Mouse (Mus musculus) cerebellum, adult 2 months (tissue): ENCODE results near the gene Ttc12. TPM values are rescaled to one million over a fixed set of nuclear protein-coding genes. Genes with fewer than 3 reads are reported as not detected.

Experiments
- DNase-seq, 2 experiments: peaks; one replicate each; pipeline ENCODE4 v3.0.0; 2021
- H3K27ac ChIP-seq: fragments of 200-500 bp; 2 replicates; pipeline ENCODE4 v1.5.1; 2012; ENCODE audit warnings: low read length, control low read depth, inconsistent platforms; ENCODE audit not compliant: insufficient read depth
- H3K27me3 ChIP-seq: fragments of 200-500 bp; 2 replicates; pipeline ENCODE4 v1.6.1; 2012; ENCODE audit warnings: inconsistent platforms, mild to moderate bottlenecking, low read length, moderate library complexity; ENCODE audit not compliant: control insufficient read depth, insufficient read depth
- H3K4me1 ChIP-seq: fragments of 200-500 bp; 2 replicates; pipeline ENCODE4 v1.6.1; 2011; ENCODE audit warnings: low read length; ENCODE audit not compliant: control insufficient read depth, insufficient read depth
- H3K4me3 ChIP-seq: fragments of 200-500 bp; replicated peaks from 2 replicates; pipeline ENCODE3; 2011; ENCODE audit warnings: mild to moderate bottlenecking, low read depth, low read length, control low read depth; ENCODE audit not compliant: insufficient read depth
- CTCF ChIP-seq: fragments of 200-500 bp; IDR thresholded peaks from 2 replicates; pipeline ENCODE4 v1.5.1; 2011; ENCODE audit warnings: low read depth, mild to moderate bottlenecking, control low read depth, low read length, moderate library complexity, borderline replicate concordance; ENCODE audit not compliant: insufficient read depth
- POLR2A ChIP-seq: fragments of 200-500 bp; IDR thresholded peaks from 2 replicates; pipeline ENCODE4 v1.6.1; 2011; ENCODE audit warnings: low read length, control low read depth, borderline replicate concordance; ENCODE audit not compliant: insufficient read depth
- whole genome bisulfite sequencing: fragments of 180-500 bp; shearing (Covaris S2); methylation state at CpG from one replicate; pipeline ENCODE4 v1.1.7; 2018; 5-methylcytosine and 5-hydroxymethylcytosine counted together
- polyA plus RNA-seq: library from polyadenylated mRNA; depleted of rRNA; stranded (reverse); fragments of >200 nt; gene quantifications from 2 replicates; pipeline ENCODE4 v1.2.3, GENCODE M21; 2012

The Ttc12 gene
- polyA plus RNA-seq, 1 experiment: 3.3 TPM

DNA sequence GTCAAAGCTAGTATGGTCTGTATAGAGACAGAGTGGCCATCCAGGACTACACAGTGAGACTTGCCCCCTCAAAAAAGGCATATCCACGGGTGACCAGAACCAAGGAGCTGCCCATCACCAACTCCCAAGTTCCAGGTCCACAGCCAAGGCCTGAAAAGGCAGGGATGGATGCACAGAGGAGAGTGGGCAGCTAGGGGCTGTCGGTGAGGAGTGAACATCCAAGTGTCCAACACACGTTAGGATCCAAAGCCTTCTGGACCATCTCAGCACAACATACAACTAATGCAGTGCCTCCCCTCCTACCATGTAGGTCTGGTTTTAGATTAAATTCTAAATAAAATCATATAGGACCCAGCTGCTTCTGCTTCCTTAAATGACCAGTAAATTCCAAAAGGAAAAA is 29.9 kb downstream of the Ttc12 start:
- TF ChIP-seq CTCF (no peak), POLR2A (no peak)
- H3K4me3 ChIP-seq: no peak overlapping the region
- no peaks in the 10 kb centered on the region for H3K27me3 ChIP-seq
- no peak overlapping the region for H3K27ac ChIP-seq
- H3K4me1 ChIP-seq: no peaks in the 10 kb centered on the region
- WGBS: 88% methylated on average over 3 of the region's 3 CpGs
- DNase-seq: no peak

DNA sequence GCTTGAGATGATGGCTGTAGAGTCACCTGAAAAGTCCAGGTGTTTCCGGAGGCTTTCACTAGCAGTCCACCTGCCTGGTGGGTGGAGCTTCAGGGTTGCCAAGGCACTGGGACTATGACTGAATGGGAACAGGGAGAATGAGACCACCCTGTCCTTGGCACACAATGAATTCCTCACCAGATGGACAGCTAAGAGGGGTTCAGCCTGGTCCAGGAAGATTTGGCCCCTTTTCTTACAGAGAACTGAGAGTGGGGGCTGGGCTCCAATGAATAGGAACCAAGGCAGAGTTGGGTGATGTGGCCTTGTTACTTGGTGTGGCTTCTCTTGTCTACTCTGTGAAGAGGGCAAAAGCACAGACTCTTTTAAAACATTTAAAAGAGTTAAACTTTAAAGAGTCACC is 33.6 kb downstream of the Ttc12 start:
- TF ChIP-seq CTCF: no peak
- no peak for TF ChIP-seq POLR2A

DNA sequence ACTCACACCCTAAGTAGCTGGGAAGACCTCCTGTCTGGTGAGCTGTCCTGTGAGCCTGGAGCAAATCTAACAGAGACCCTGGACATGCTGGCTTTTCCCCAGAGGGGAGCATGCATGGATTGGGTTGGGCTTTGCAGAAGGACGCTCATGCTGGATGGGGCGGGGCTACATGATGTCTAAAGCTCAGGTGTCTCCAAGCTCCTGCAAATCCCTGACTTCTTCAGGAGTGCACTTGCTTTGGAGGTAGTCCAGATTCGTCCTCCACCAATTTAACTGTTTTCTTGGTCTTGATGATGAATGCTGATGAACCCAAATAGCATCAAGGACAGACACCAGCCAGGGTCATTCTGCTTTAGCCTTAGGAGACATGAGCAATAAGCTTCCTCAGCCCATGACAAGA is 35.5 kb downstream of the Ttc12 start:
- Histone ChIP-seq H3K4me1 (no peaks in the 10 kb centered on the region), H3K27ac (no peak overlapping the region), H3K4me3 (no peak overlapping the region), H3K27me3 (no peaks in the 10 kb centered on the region)
- no peak for TF ChIP-seq CTCF
- no peak for TF ChIP-seq POLR2A
- no peak for DNase-seq
- 84% methylated on average over 3 of the region's 3 CpGs for WGBS

More for the DNA sequence above, 33.6 kb downstream of the Ttc12 start:
- Histone ChIP-seq H3K27me3 (no peaks in the 10 kb centered on the region), H3K4me3 (no peak overlapping the region), H3K4me1 (no peaks in the 10 kb centered on the region), H3K27ac (no peak overlapping the region)
- 45% methylated on average over 1 of the region's 1 CpGs for WGBS
- no peak for DNase-seq

DNA sequence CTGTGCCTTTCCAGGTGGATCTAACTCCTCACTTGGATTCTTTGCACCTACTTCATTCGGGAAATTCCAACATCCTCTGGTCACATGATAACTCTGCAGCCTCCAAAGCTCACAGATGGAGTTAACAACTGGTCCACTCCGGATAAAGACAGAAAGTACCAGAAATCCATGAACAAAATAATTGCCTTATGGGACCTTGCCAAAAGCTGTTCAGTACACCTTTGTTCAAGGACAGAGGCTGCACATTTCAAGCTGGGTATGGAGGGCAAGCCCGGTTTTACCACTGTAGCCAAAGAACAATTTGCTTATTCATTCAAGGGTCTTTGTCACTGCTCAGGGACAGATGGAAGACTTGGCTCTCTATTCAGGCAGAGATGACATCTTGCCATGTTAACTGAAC is 43.4 kb downstream of the Ttc12 start:
- H3K4me1 ChIP-seq: no peaks in the 10 kb centered on the region
- no peak for TF ChIP-seq POLR2A
- TF ChIP-seq CTCF: no peak
- no peak overlapping the region for H3K4me3 ChIP-seq
- no peaks in the 10 kb centered on the region for H3K27me3 ChIP-seq
- WGBS: 36% methylated on average over 3 of the region's 3 CpGs
- no peak overlapping the region for H3K27ac ChIP-seq
- DNase-seq: no peak

DNA sequence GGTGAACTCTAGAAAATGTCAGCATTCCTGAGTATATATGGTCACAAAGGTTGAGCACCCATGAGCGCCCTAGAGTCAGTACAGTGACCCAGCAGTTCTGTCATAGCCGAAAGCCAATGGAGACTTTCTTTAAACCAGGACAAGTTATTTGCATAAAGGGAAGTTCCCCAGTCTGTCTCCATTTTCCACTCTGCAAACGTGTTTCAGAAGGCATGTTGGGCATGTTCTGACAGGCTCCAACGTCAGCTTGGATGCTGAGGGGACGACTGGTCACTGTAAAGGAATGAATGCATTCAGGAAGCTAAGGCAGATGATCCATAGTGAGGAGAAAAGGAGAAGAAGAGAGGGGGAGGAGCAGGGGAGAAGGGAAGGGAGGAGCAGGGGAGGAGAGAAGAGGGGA is 58.5 kb downstream of the Ttc12 start:
- Histone ChIP-seq H3K4me1 (no peaks in the 10 kb centered on the region), H3K27ac (no peak overlapping the region), H3K27me3 (no peaks in the 10 kb centered on the region), H3K4me3 (no peak overlapping the region)
- TF ChIP-seq POLR2A: no peak
- DNase-seq: no peak
- 84% methylated on average over 5 of the region's 5 CpGs for WGBS

DNA sequence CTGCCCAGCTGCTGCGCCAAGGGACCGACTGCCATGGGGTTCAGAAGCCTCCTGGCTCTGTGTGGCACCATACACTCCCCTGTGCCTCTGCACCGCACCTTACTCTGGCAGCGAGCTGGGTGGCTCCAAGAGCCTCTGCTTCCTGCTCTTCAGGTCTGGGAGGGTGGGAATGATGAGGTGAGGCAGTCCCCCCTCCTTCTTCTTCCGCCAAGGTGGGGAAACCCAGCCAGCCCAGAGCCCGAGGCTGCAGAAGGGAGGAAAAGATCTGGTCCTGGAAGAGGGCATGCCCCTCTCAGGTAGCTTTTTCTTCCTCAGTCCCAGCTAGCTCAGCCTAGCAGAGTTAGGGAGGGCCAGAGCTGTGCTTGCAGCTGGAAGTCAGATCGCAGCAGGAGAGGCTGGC is 59.1 kb downstream of the Ttc12 start, which contains the start of gene Ankk1:
Ankk1 (minus strand) TSS at position 101 of the 400 bp plus-strand sequence.
- WGBS: 84% methylated on average over 7 of the region's 7 CpGs
- Histone ChIP-seq H3K4me1 (no peaks in the 10 kb centered on the region), H3K4me3 (no peak within 1 kb of the TSS), H3K27me3 (no peaks in the 10 kb centered on the region), H3K27ac (no peak within 1 kb of the TSS)
- no peak for DNase-seq
- TF ChIP-seq POLR2A (no peak), CTCF (no peak)

DNA sequence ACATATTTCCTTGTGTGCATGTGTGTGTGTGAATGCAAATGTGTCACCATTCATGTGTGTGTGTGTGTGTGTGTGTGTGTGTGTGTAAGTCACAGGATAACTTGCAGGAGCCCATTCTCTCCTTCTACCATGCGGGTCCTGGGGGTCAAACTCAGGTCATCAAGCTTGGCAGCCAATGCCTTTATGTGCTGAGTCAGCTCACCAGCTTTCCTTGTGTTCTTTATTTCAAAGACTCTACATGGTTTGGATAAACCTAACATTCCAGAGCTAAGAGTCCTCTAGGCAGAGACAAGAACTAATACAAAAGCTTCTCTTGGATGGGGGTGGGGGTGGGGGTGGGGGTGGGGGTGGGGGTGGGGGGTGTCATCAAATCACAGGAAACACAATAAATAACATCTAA is 60.4 kb downstream of the Ttc12 start:
- H3K27ac ChIP-seq: no peak overlapping the region
- TF ChIP-seq POLR2A (no peak), CTCF (no peak)
- H3K4me1 ChIP-seq: no peaks in the 10 kb centered on the region
- no peak overlapping the region for H3K4me3 ChIP-seq
- no peaks in the 10 kb centered on the region for H3K27me3 ChIP-seq
- no peak for DNase-seq
- 100% methylated on average over 1 of the region's 1 CpGs for WGBS

DNA sequence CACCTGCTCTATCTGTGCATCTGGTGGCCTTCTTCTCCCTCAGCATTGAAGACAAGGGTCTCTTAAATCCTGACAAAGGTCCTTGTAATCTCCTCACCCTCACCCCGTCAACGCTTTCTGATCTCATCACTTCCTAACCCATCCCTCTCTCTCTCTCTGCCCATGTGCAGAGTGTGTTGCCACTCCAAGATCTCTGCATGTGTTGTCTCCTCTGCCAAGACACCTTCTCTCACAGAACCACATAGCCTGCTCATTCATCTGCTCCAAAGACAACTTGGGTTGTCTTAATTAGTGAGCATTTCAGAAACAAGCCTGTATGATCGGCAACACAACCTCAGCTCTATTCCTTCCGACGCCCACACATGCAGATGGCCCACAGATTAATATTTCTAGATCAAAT is 62.2 kb downstream of the Ttc12 start:
- Histone ChIP-seq H3K27ac (no peak overlapping the region), H3K4me1 (no peaks in the 10 kb centered on the region), H3K27me3 (no peaks in the 10 kb centered on the region), H3K4me3 (no peak overlapping the region)
- DNase-seq: no peak
- TF ChIP-seq CTCF (no peak), POLR2A (no peak)
- WGBS: 39% methylated on average over 5 of the region's 5 CpGs

DNA sequence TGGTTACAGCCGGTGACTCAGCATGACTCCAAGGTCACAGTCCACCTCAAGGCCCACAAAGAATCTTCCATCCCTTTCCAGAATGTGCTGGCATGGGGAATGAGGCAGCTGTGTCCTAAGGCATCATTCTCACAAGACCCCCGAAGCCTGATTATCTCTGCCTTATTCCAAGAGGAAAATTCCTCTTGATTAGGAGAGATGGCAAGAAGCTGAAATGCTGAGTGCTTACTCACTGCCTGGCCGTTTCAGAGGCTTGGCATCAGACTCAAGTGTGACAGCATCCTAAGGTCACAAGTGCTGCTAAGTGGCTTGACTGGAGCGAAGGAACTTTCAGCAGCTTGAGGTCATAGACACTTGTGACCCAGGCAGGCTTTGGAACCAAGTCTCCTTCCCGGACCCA is 75.4 kb downstream of the Ttc12 start:
- H3K4me3 ChIP-seq: no peak overlapping the region
- H3K27me3 ChIP-seq: no peaks in the 10 kb centered on the region
- H3K4me1 ChIP-seq: peaks cover 9% of the 10 kb centered on the region
- 72% methylated on average over 5 of the region's 5 CpGs for WGBS
- no peak overlapping the region for H3K27ac ChIP-seq
- no peak for DNase-seq
- TF ChIP-seq POLR2A (no peak), CTCF (no peak)
